Mouse (Mus musculus) cerebellum, adult 2 months (tissue): ENCODE measurements around the gene Cfap97.

ENCODE experiments used
- CTCF ChIP-seq: fragments of 200-500 bp; IDR thresholded peaks from 2 replicates; pipeline ENCODE4 v1.5.1; 2011; ENCODE audit warnings: low read depth, mild to moderate bottlenecking, control low read depth, low read length, moderate library complexity, borderline replicate concordance; ENCODE audit not compliant: insufficient read depth
- POLR2A ChIP-seq: fragments of 200-500 bp; IDR thresholded peaks from 2 replicates; pipeline ENCODE4 v1.6.1; 2011; ENCODE audit warnings: low read length, control low read depth, borderline replicate concordance; ENCODE audit not compliant: insufficient read depth

GRCm38 (mm10) chr8:46163870-46164190 lies 12.3 kb downstream of the Cfap97 start:
- TF ChIP-seq POLR2A (no peak), CTCF (no peak)
